Mouse (Mus musculus) MEL (cell line): ENCODE measurements at regions not wholly inside any gene's neighbourhood (a gene's known extent, or its start where the extent isn't known, plus 50 kb on each side); places are given as distances from the start of the nearest gene placed in this dataset.

Experiments
- DNase-seq: peaks from one replicate; pipeline ENCODE4 v3.0.0; 2011; ENCODE audit warnings: low read depth, low spot score
- H3K27ac ChIP-seq: 2 replicates; pipeline ENCODE4 v1.5.1; 2012; ENCODE audit warnings: low read depth, mild to moderate bottlenecking, control low read depth, low read length, moderate library complexity; ENCODE audit not compliant: control insufficient read depth
- H3K27me3 ChIP-seq, 2 experiments: fragments of 150-350 bp in 1 of 2; sonication (generic) in 1 of 2; 2 replicates each; pipeline ENCODE4 v1.6.1; 2012; ENCODE audit warnings: low read length in 2 of 2, mild to moderate bottlenecking in 2 of 2, improper control_type of control experiment in 1 of 2, moderate library complexity in 1 of 2; ENCODE audit not compliant: insufficient read depth in 2 of 2, control insufficient read depth in 1 of 2
- H3K36me3 ChIP-seq, 2 experiments: 2 replicates each; pipeline ENCODE4 v1.6.1; 2012 to 2014; ENCODE audit warnings: low read length in 2 of 2, improper control_type of control experiment in 1 of 2, inconsistent platforms in 1 of 2, mild to moderate bottlenecking in 1 of 2; ENCODE audit not compliant: insufficient read depth in 2 of 2, control insufficient read depth in 1 of 2
- H3K4me1 ChIP-seq, 2 experiments: fragments of 150-350 bp in 1 of 2; sonication (generic) in 1 of 2; 2 replicates each; pipeline ENCODE4 v1.6.1; 2012; ENCODE audit warnings: low read length in 2 of 2, improper control_type of control experiment in 1 of 2, mild to moderate bottlenecking in 1 of 2; ENCODE audit not compliant: insufficient read depth in 2 of 2, control insufficient read depth in 1 of 2
- H3K4me3 ChIP-seq, 2 experiments: fragments of 150-350 bp in 1 of 2; sonication (generic) in 1 of 2; 2 replicates each; pipeline ENCODE4 v1.5.1; 2012; ENCODE audit warnings: low read depth in 2 of 2, low read length in 2 of 2, mild to moderate bottlenecking in 2 of 2, moderate library complexity in 2 of 2, control low read depth in 1 of 2, improper control_type of control experiment in 1 of 2; ENCODE audit not compliant: control insufficient read depth in 1 of 2, insufficient read depth in 1 of 2
- H3K79me2 ChIP-seq: 2 replicates; pipeline ENCODE4 v1.6.1; 2012; ENCODE audit warnings: mild to moderate bottlenecking, low read length, moderate library complexity; ENCODE audit not compliant: control insufficient read depth, poor library complexity, insufficient read depth
- H3K9ac ChIP-seq: 2 replicates; pipeline ENCODE4 v1.6.1; 2012; ENCODE audit warnings: low read depth, mild to moderate bottlenecking, control low read depth, low read length, moderate library complexity; ENCODE audit not compliant: control insufficient read depth, poor library complexity, severe bottlenecking
- H3K9me3 ChIP-seq: fragments of 150-350 bp; sonication (generic); replicated peaks from 2 replicates; pipeline ENCODE4 v1.6.1; 2012; ENCODE audit warnings: mild to moderate bottlenecking, low read length, improper control_type of control experiment, moderate library complexity; ENCODE audit not compliant: insufficient read depth
- BHLHE40 ChIP-seq: IDR thresholded peaks from 2 replicates; pipeline ENCODE4 v1.6.1; 2012; ENCODE audit warnings: low read depth, mild to moderate bottlenecking, inconsistent platforms, low read length, improper control_type of control experiment, borderline replicate concordance
- CHD1 ChIP-seq: IDR thresholded peaks from 2 replicates; pipeline ENCODE4 v1.6.1; 2012; ENCODE audit warnings: low read depth, mild to moderate bottlenecking, inconsistent platforms, low read length, improper control_type of control experiment
- CHD2 ChIP-seq: IDR thresholded peaks from 2 replicates; pipeline ENCODE4 v1.6.1; 2011; ENCODE audit warnings: low read length, improper control_type of control experiment
- CTCF ChIP-seq, 3 experiments: IDR thresholded peaks in 2 of 3; conservative IDR thresholded peaks in 1 of 3; 2 replicates each; pipeline ENCODE4 v1.5.1; 2011 to 2012; ENCODE audit warnings: low read length in 3 of 3, low read depth in 2 of 3, mild to moderate bottlenecking in 2 of 3, improper control_type of control experiment in 1 of 3, inconsistent platforms in 1 of 3, mixed read lengths in 1 of 3, moderate library complexity in 1 of 3; ENCODE audit not compliant: control insufficient read depth in 1 of 3, insufficient read depth in 1 of 3, poor library complexity in 1 of 3, severe bottlenecking in 1 of 3
- E2F4 ChIP-seq: IDR thresholded peaks from 2 replicates; pipeline ENCODE4 v1.6.1; 2011; ENCODE audit warnings: low read depth, low read length, improper control_type of control experiment, borderline replicate concordance
- ELF1 ChIP-seq: IDR thresholded peaks from 2 replicates; pipeline ENCODE4 v1.6.1; 2014; ENCODE audit warnings: low read depth, mild to moderate bottlenecking, inconsistent platforms, low read length, improper control_type of control experiment, moderate library complexity
- EP300 ChIP-seq, 2 experiments: IDR thresholded peaks; 2 replicates each; pipeline ENCODE4 v1.6.1; 2011; ENCODE audit warnings: improper control_type of control experiment in 2 of 2, low read length in 2 of 2, low read depth in 1 of 2, mild to moderate bottlenecking in 1 of 2
- GABPA ChIP-seq: IDR thresholded peaks from 2 replicates; pipeline ENCODE4 v1.6.1; 2012; ENCODE audit warnings: low read depth, mild to moderate bottlenecking, inconsistent platforms, low read length, improper control_type of control experiment, moderate library complexity
- HCFC1 ChIP-seq: IDR thresholded peaks from 2 replicates; pipeline ENCODE4 v1.6.1; 2012; ENCODE audit warnings: low read depth, mild to moderate bottlenecking, inconsistent platforms, low read length, improper control_type of control experiment, moderate library complexity
- JUND ChIP-seq: IDR thresholded peaks from 2 replicates; pipeline ENCODE4 v1.6.1; 2011; ENCODE audit warnings: low read depth, mild to moderate bottlenecking, improper control_type of control experiment, low read length
- KAT2A ChIP-seq: conservative IDR thresholded peaks from 2 replicates; pipeline ENCODE4 v1.6.1; 2012; ENCODE audit warnings: low read depth, low read length, improper control_type of control experiment, inconsistent platforms
- MAFK ChIP-seq: IDR thresholded peaks from 2 replicates; pipeline ENCODE4 v1.6.1; 2011; ENCODE audit warnings: low read depth, mild to moderate bottlenecking, low read length, improper control_type of control experiment, borderline replicate concordance
- MAZ ChIP-seq: IDR thresholded peaks from 2 replicates; pipeline ENCODE4 v1.6.1; 2012; ENCODE audit warnings: low read depth, mild to moderate bottlenecking, inconsistent platforms, low read length, improper control_type of control experiment
- MEF2A ChIP-seq: IDR thresholded peaks from 2 replicates; pipeline ENCODE4 v1.6.1; 2014; ENCODE audit warnings: low read depth, mild to moderate bottlenecking, inconsistent platforms, low read length, improper control_type of control experiment; ENCODE audit not compliant: poor library complexity, insufficient replicate concordance, severe bottlenecking; ENCODE audit errors: extremely low read depth
- NELFE ChIP-seq: IDR thresholded peaks from 2 replicates; pipeline ENCODE4 v1.6.1; 2011; ENCODE audit warnings: low read depth, low read length, improper control_type of control experiment
- NRF1 ChIP-seq: IDR thresholded peaks from 2 replicates; pipeline ENCODE4 v1.6.1; 2014; ENCODE audit warnings: low read depth, mild to moderate bottlenecking, inconsistent platforms, low read length, improper control_type of control experiment, moderate library complexity; ENCODE audit not compliant: poor library complexity, insufficient read depth, severe bottlenecking
- POLR2A ChIP-seq, 2 experiments: IDR thresholded peaks; 2 replicates each; pipeline ENCODE4 v1.6.1; 2011 to 2012; ENCODE audit warnings: low read length in 2 of 2, mild to moderate bottlenecking in 2 of 2, control low read depth in 1 of 2, improper control_type of control experiment in 1 of 2, low read depth in 1 of 2, moderate library complexity in 1 of 2; ENCODE audit not compliant: control insufficient read depth in 1 of 2, insufficient read depth in 1 of 2, poor library complexity in 1 of 2
- POLR2AphosphoS2 ChIP-seq: IDR thresholded peaks from 2 replicates; pipeline ENCODE4 v1.6.1; 2011; ENCODE audit warnings: low read length, improper control_type of control experiment
- RAD21 ChIP-seq: IDR thresholded peaks from 2 replicates; pipeline ENCODE4 v1.6.1; 2011; ENCODE audit warnings: mild to moderate bottlenecking, low read depth, low read length, improper control_type of control experiment
- RCOR1 ChIP-seq: IDR thresholded peaks from 2 replicates; pipeline ENCODE4 v1.6.1; 2012; ENCODE audit warnings: low read depth, mild to moderate bottlenecking, inconsistent platforms, low read length, improper control_type of control experiment
- SMC3 ChIP-seq: IDR thresholded peaks from 2 replicates; pipeline ENCODE4 v1.6.1; 2011; ENCODE audit warnings: low read depth, low read length, improper control_type of control experiment
- TAL1 ChIP-seq: IDR thresholded peaks from 2 replicates; pipeline ENCODE4 v1.6.1; 2012; ENCODE audit warnings: mild to moderate bottlenecking, inconsistent platforms, low read length, moderate library complexity, mixed read lengths
- TBP ChIP-seq: IDR thresholded peaks from 2 replicates; pipeline ENCODE4 v1.8.0; 2011; ENCODE audit warnings: low read depth, low read length, improper control_type of control experiment
- TCF12 ChIP-seq: IDR thresholded peaks from 2 replicates; pipeline ENCODE4 v1.6.1; 2014; ENCODE audit warnings: low read depth, mild to moderate bottlenecking, inconsistent platforms, low read length, improper control_type of control experiment, moderate library complexity

DNA sequence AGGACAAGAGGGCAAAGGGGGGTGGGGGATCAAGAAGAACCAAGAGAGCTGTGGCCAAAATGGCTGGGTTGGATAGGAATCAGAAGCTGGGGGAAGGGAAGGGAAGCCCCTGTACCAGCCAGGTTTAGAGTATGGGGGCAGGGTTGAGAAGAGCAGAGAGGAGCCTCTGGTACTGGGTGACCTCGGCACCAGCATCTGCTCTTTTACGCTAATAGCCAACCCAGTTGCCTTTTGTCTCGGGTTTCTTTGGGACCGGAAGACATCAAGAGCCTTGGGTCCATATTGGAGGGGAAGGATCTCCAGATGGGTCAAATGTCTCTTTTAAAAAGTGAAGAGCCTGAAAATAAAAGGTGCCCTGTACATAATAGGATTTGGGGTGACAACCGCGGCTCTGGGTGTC lies 493.0 kb upstream of the Gulo start:
- Histone ChIP-seq H3K36me3 (no peaks in the 10 kb centered on the region), H3K9ac (no peak overlapping the region), H3K27me3 (no peaks in the 10 kb centered on the region), H3K4me1 (no peaks in the 10 kb centered on the region)
- DNase-seq, result no peak
- TF ChIP-seq E2F4 (no peak), CHD1 (no peak), RAD21 (no peak), EP300 (IDR thresholded peaks at IDR 0.05; ENCODE audit: low read depth in 1 of 2, low read length in 2 of 2) (no peak), HCFC1 (no peak), ELF1 (no peak), POLR2AphosphoS2 (no peak), CHD2 (no peak), GABPA (no peak), CTCF (IDR thresholded peaks at IDR 0.05 in 2 of 3, conservative IDR thresholded peaks at IDR 0.05 in 1 of 3; ENCODE audit: control insufficient read depth in 1 of 3, insufficient read depth in 1 of 3, low read depth in 2 of 3, low read length in 3 of 3, poor library complexity in 1 of 3, severe bottlenecking in 1 of 3) (no peak), KAT2A (no peak), NRF1 (no peak)
- TF ChIP-seq, all 39 proteins: peak for 0
- H3K27ac ChIP-seq, result no peak overlapping the region
- no peaks in the 10 kb centered on the region for H3K79me2 ChIP-seq
- no peaks in the 10 kb centered on the region for H3K9me3 ChIP-seq
- H3K4me3 ChIP-seq, result no peak overlapping the region

DNA sequence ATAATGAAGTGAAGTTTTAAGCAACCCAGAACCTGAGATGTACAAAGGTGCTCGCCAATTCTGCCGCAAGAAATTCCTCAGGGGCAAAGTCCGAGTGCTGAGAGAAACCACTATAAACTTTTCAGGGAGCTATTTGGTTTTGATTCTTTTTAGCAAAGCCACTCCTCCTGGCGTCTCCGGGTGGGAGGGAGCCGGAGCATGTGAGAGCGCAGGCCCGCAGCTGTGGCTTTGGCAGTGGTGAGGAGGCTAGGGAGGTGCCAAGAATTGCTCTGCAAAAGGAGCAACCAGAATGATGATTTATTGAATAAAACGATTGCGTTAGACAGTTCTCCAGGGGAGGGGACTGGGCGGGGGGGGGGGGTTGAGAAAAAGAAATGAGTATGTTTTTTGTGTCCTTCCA lies 490.9 kb upstream of the Gulo start:
- peaks cover 0 to 7% of the 10 kb centered on the region in 2 experiments; a peak in 2 of 4 replicates for H3K36me3 ChIP-seq
- H3K4me1 ChIP-seq, result peaks cover 0 to 6% of the 10 kb centered on the region in 2 experiments; a peak in 2 of 4 replicates
- H3K9me3 ChIP-seq, result no peaks in the 10 kb centered on the region
- no peak for DNase-seq
- H3K9ac ChIP-seq, result no peak overlapping the region
- H3K79me2 ChIP-seq, result no peaks in the 10 kb centered on the region
- H3K4me3 ChIP-seq, result no peak overlapping the region
- H3K27me3 ChIP-seq, result no peaks in the 10 kb centered on the region
- TF ChIP-seq MAFK (no peak), HCFC1 (no peak), RCOR1 (no peak), MAZ (no peak), GABPA (no peak)
- H3K27ac ChIP-seq, result no peak overlapping the region

DNA sequence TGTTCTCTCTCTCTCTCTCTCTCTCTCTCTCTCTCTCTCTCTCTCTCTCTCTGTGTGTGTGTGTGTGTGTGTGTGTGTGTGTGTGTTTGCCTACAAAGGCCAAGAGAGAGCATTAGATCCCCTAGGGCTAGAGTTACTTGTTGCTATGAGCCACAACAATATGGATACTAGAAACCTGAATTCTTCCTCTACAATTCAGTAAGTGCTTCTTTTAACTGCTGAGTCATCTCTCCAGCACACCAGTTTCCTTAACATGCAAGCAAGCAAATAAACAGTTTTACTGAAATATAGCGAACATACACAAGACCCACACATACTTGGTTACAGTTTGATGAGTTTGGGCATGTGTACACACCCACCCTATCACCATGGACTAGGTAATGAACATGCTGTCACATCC lies 486.1 kb upstream of the Gulo start:
- no peaks in the 10 kb centered on the region for H3K79me2 ChIP-seq
- H3K4me3 ChIP-seq, result no peak overlapping the region
- H3K4me1 ChIP-seq, result peaks cover 0 to 9% of the 10 kb centered on the region in 2 experiments; a peak in 2 of 4 replicates
- no peak overlapping the region for H3K27ac ChIP-seq
- H3K9ac ChIP-seq, result no peak overlapping the region
- peak; percentile 30 for DNase-seq
- H3K9me3 ChIP-seq, result no peaks in the 10 kb centered on the region
- no peaks in the 10 kb centered on the region; a peak in 1 of 4 replicates for H3K27me3 ChIP-seq
- H3K36me3 ChIP-seq, result peaks cover 0 to 15% of the 10 kb centered on the region in 2 experiments; a peak in 2 of 4 replicates
- TF ChIP-seq NELFE (no peak), CHD1 (no peak), POLR2A (IDR thresholded peaks at IDR 0.05; ENCODE audit: control insufficient read depth in 1 of 2, insufficient read depth in 1 of 2, low read depth in 1 of 2, low read length in 2 of 2, poor library complexity in 1 of 2) (no peak), ELF1 (no peak), CTCF (IDR thresholded peaks at IDR 0.05 in 2 of 3, conservative IDR thresholded peaks at IDR 0.05 in 1 of 3; ENCODE audit: control insufficient read depth in 1 of 3, insufficient read depth in 1 of 3, low read depth in 2 of 3, low read length in 3 of 3, poor library complexity in 1 of 3, severe bottlenecking in 1 of 3) (no peak), RCOR1 (no peak), TBP (no peak), MAZ (no peak), NRF1 (no peak), EP300 (IDR thresholded peaks at IDR 0.05; ENCODE audit: low read depth in 1 of 2, low read length in 2 of 2) (no peak), KAT2A (no peak), SMC3 (no peak), TAL1 (no peak), HCFC1 (no peak), TCF12 (no peak), BHLHE40 (no peak), JUND (no peak), RAD21 (no peak), MEF2A (no peak)
